Mouse (Mus musculus): ENCODE results near the gene Gpx5. TPM values are rescaled to one million over a fixed set of nuclear protein-coding genes. Genes with fewer than 3 reads are reported as not detected.
A peak's percentile ranks its signal among the peaks of the same experiment; 100 is the strongest.

The Gpx5 gene
- polyA plus RNA-seq, 1 experiment, result not detected

- H3K4me3 ChIP-seq (ENCODE audit: insufficient read depth, low read length), result peak overlapping the region; percentile 65
- TF ChIP-seq POLR2A (IDR thresholded peaks at IDR 0.05; ENCODE audit: borderline replicate concordance, low read depth, low read length), result no peak
These were observed 17.3 kb downstream of the Gpx5 start for GRCm38 (mm10) chr13:21275021-21275814.

DNA sequence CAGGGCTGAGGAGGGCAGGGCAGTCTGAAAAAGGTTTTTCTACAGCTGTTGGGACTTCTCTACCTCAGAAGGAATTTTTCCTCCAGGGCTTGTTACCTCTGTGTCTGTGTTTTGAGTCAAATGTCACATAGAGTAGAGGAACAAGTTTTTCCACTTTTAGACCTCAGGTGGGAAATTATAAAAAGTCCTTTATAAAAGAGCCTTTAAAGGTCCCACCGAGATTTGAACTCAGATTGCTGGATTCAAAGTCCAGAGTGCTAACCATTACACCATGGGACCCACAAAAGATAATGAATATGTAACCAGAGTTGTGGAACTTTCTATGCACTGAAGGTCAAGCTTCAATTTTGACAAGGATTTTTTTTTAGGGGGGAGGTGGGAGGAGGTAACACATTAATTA, 24.3 kb downstream of the Gpx5 start:
- H3K27ac ChIP-seq (ENCODE audit: insufficient read depth, low read depth, low read length), result no peak overlapping the region
- no peaks in the 10 kb centered on the region; the same call in 1 of the 2 replicates for H3K4me1 ChIP-seq (ENCODE audit: control insufficient read depth, insufficient read depth, low read length)
- TF ChIP-seq CTCF (IDR thresholded peaks at IDR 0.05; ENCODE audit: low read depth, low read length) (no peak), POLR2A (IDR thresholded peaks at IDR 0.05; ENCODE audit: borderline replicate concordance, low read depth, low read length) (no peak)
- no peak overlapping the region for H3K4me3 ChIP-seq (ENCODE audit: insufficient read depth, low read length)

More at GRCm38 (mm10) chr13:21275021-21275814, 17.3 kb downstream of the Gpx5 start:
- no peak overlapping the region for H3K27ac ChIP-seq (ENCODE audit: insufficient read depth, low read depth, low read length)
- H3K4me1 ChIP-seq (ENCODE audit: control insufficient read depth, insufficient read depth, low read length), result no peaks in the 10 kb centered on the region; the same call in 1 of the 2 replicates

GRCm38 (mm10) chr13:21267541-21267940, 25.0 kb downstream of the Gpx5 start:
- TF ChIP-seq CTCF (IDR thresholded peaks at IDR 0.05; ENCODE audit: low read depth, low read length) (no peak), POLR2A (IDR thresholded peaks at IDR 0.05; ENCODE audit: borderline replicate concordance, low read depth, low read length) (no peak)
- H3K4me3 ChIP-seq (ENCODE audit: insufficient read depth, low read length), result no peak overlapping the region
- H3K4me1 ChIP-seq (ENCODE audit: control insufficient read depth, insufficient read depth, low read length), result no peaks in the 10 kb centered on the region; the same call in 1 of the 2 replicates
- no peak overlapping the region for H3K27ac ChIP-seq (ENCODE audit: insufficient read depth, low read depth, low read length)

DNA sequence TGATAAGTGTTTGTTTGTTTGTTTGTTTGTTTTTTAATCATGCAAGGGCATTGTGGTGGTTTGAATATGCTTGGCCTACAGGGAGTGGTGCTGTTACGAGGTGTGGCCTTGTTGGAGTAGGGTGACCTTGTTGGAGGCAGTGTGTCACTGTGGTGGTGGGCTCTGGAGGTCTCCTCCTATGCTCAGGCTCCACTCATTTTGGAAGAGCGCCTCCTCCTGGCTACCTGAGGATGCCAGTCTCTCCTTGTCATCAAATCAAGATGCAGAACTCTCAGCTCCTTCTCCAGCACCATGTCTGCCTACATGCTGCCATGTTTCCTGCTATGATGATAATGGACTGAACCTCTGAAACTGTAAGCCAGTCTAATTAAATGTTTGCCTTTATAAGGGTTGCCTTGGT, 26.8 kb downstream of the Gpx5 start:
- no peak for TF ChIP-seq CTCF (IDR thresholded peaks at IDR 0.05; ENCODE audit: low read depth, low read length)
- TF ChIP-seq POLR2A (IDR thresholded peaks at IDR 0.05; ENCODE audit: borderline replicate concordance, low read depth, low read length), result no peak

DNA sequence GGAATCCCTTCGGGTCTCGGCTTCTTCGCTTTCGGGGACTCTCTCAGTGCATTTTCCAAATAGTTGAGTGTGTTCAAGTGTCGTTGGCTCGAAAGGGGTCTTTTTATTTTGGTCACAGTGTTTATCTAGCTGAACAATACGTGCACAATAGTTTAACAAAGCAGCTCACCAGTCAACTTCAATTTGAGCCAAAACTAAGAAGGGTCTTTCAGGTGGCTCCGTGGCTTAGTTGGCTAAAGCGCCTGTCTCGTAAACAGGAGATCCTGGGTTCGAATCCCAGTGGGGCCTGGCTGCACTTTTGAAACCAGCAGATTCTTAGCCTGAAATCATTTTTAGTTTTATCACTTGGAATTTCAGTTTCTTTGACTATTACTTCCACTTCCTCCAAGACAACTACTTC, 28.2 kb downstream of the Gpx5 start:
- no peaks in the 10 kb centered on the region; the same call in 1 of the 2 replicates for H3K4me1 ChIP-seq (ENCODE audit: control insufficient read depth, insufficient read depth, low read length)
- peak overlapping the region; percentile 47 for H3K4me3 ChIP-seq (ENCODE audit: insufficient read depth, low read length)
- TF ChIP-seq POLR2A (IDR thresholded peaks at IDR 0.05; ENCODE audit: borderline replicate concordance, low read depth, low read length) (no peak), CTCF (IDR thresholded peaks at IDR 0.05; ENCODE audit: low read depth, low read length) (no peak)
- no peak overlapping the region for H3K27ac ChIP-seq (ENCODE audit: insufficient read depth, low read depth, low read length)

More for the DNA sequence above, 26.8 kb downstream of the Gpx5 start:
- H3K27ac ChIP-seq (ENCODE audit: insufficient read depth, low read depth, low read length), result no peak overlapping the region
- no peak overlapping the region for H3K4me3 ChIP-seq (ENCODE audit: insufficient read depth, low read length)
- no peaks in the 10 kb centered on the region; the same call in 1 of the 2 replicates for H3K4me1 ChIP-seq (ENCODE audit: control insufficient read depth, insufficient read depth, low read length)

GRCm38 (mm10) chr13:21263910-21264309, 28.6 kb downstream of the Gpx5 start:
- no peaks in the 10 kb centered on the region; the same call in 1 of the 2 replicates for H3K4me1 ChIP-seq (ENCODE audit: control insufficient read depth, insufficient read depth, low read length)
- H3K27ac ChIP-seq (ENCODE audit: insufficient read depth, low read depth, low read length), result no peak overlapping the region
- H3K4me3 ChIP-seq (ENCODE audit: insufficient read depth, low read length), result peak overlapping the region; percentile 47
- no peak for TF ChIP-seq POLR2A (IDR thresholded peaks at IDR 0.05; ENCODE audit: borderline replicate concordance, low read depth, low read length)
- no peak for TF ChIP-seq CTCF (IDR thresholded peaks at IDR 0.05; ENCODE audit: low read depth, low read length)

DNA sequence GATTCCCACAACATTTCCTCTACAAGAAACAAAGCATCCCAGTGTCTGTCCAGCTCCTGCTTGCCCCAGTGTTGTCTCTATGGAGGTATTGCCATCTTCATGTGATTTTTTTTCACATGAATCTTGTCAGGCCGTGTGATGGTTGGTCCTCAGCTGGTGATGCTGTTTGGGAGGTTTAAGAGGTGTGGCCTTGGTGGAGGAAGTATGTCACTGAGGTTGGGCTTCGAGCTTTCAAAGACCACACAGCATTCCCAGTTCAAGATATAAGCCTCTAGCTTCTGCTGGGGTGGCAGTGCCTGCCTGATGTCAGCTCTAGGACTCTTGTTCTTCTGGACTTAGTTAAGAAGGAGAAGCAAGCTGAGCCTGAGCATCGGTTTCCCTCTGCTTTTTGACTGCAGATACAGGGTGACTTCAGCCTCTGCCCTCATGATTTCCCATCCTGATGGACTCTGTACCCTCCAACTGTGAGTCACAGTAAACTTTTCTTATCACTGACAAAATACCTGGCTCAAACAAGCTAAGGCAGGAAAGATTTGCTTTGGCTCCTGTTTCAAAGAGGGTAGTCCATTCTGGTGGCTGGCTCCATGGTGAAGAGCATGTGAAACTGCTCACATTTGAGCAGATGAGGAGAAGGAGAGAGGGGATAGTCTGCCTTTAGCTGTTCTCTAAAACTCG, 29.6 kb downstream of the Gpx5 start:
- no peak overlapping the region for H3K27ac ChIP-seq (ENCODE audit: insufficient read depth, low read depth, low read length)
- H3K4me1 ChIP-seq (ENCODE audit: control insufficient read depth, insufficient read depth, low read length), result no peaks in the 10 kb centered on the region; the same call in 1 of the 2 replicates
- no peak overlapping the region for H3K4me3 ChIP-seq (ENCODE audit: insufficient read depth, low read length)
- TF ChIP-seq CTCF (IDR thresholded peaks at IDR 0.05; ENCODE audit: low read depth, low read length) (no peak), POLR2A (IDR thresholded peaks at IDR 0.05; ENCODE audit: borderline replicate concordance, low read depth, low read length) (no peak)

GRCm38 (mm10) chr13:21260289-21260688, 32.2 kb downstream of the Gpx5 start:
- Histone ChIP-seq H3K4me1 (ENCODE audit: control insufficient read depth, insufficient read depth, low read length) (no peaks in the 10 kb centered on the region; the same call in 1 of the 2 replicates), H3K4me3 (ENCODE audit: insufficient read depth, low read length) (no peak overlapping the region), H3K27ac (ENCODE audit: insufficient read depth, low read depth, low read length) (no peak overlapping the region)
- TF ChIP-seq POLR2A (IDR thresholded peaks at IDR 0.05; ENCODE audit: borderline replicate concordance, low read depth, low read length), result no peak
- no peak for TF ChIP-seq CTCF (IDR thresholded peaks at IDR 0.05; ENCODE audit: low read depth, low read length)

- H3K27ac ChIP-seq (ENCODE audit: insufficient read depth, low read depth, low read length), result no peak overlapping the region
- no peaks in the 10 kb centered on the region for H3K4me1 ChIP-seq (ENCODE audit: control insufficient read depth, insufficient read depth, low read length)
- no peak for TF ChIP-seq CTCF (IDR thresholded peaks at IDR 0.05; ENCODE audit: low read depth, low read length)
- no peak for TF ChIP-seq POLR2A (IDR thresholded peaks at IDR 0.05; ENCODE audit: borderline replicate concordance, low read depth, low read length)
- peak overlapping the region; percentile 49 for H3K4me3 ChIP-seq (ENCODE audit: insufficient read depth, low read length)
These were observed 32.8 kb downstream of the Gpx5 start for GRCm38 (mm10) chr13:21259677-21260113.

- TF ChIP-seq CTCF (IDR thresholded peaks at IDR 0.05; ENCODE audit: low read depth, low read length) (no peak), POLR2A (IDR thresholded peaks at IDR 0.05; ENCODE audit: borderline replicate concordance, low read depth, low read length) (no peak)
- H3K4me3 ChIP-seq (ENCODE audit: insufficient read depth, low read length), result peak overlapping the region; percentile 44
- 0 out of 2 replicates have a peak, but pooled peaks cover 3% of the 10 kb centered on the region for H3K4me1 ChIP-seq (ENCODE audit: control insufficient read depth, insufficient read depth, low read length)
- H3K27ac ChIP-seq (ENCODE audit: insufficient read depth, low read depth, low read length), result no peak overlapping the region
These were observed 33.3 kb downstream of the Gpx5 start for GRCm38 (mm10) chr13:21259171-21259631.

All from bone marrow macrophage, adult 2 months (primary cell).